Mouse (Mus musculus): Measurements from ENCODE around the gene Akap6. TPM values are rescaled to one million over a fixed set of nuclear protein-coding genes. Genes with fewer than 3 reads are reported as not detected.

Akap6 gene
- 0.07 TPM in 1 of 2 replicates, not detected in the other for polyA plus RNA-seq (2012; ENCODE audit: low replicate concordance)

GRCm38 (mm10) chr12:52699146-52699545, at the start of gene Akap6:
Akap6 (plus strand) TSS chr12:52699383.

Other genes starting within 250 kb of the Akap6 start
- gene Arhgap5, start 195.4 kb upstream of the Akap6 start, polyA plus RNA-seq (2012; ENCODE audit: low replicate concordance) = 0.33 TPM in 1 of 2 replicates, not detected in the other

All from leukemia stem cell, adult 10-12 weeks (primary cell).